Mouse (Mus musculus) kidney, adult 2 months (tissue): Measurements from ENCODE around the gene Tesk2.

Source experiments
- CTCF ChIP-seq: fragments of 200-500 bp; conservative IDR thresholded peaks from 2 replicates; pipeline ENCODE4 v1.5.1; 2011; ENCODE audit warnings: low read depth, mild to moderate bottlenecking, control low read depth, low read length, moderate library complexity, mixed read lengths; ENCODE audit not compliant: insufficient read depth, insufficient read length
- POLR2A ChIP-seq: fragments of 200-500 bp; IDR thresholded peaks from one replicate; pipeline ENCODE4 v1.6.1; 2011; ENCODE audit warnings: low read depth, low read length, control low read depth

GRCm38 (mm10) chr4:116838999-116839398 is 118.3 kb downstream of the Tesk2 start:
- no peak for TF ChIP-seq CTCF
- no peak for TF ChIP-seq POLR2A
